Mouse (Mus musculus): ENCODE results near the gene Mafk.

DNA sequence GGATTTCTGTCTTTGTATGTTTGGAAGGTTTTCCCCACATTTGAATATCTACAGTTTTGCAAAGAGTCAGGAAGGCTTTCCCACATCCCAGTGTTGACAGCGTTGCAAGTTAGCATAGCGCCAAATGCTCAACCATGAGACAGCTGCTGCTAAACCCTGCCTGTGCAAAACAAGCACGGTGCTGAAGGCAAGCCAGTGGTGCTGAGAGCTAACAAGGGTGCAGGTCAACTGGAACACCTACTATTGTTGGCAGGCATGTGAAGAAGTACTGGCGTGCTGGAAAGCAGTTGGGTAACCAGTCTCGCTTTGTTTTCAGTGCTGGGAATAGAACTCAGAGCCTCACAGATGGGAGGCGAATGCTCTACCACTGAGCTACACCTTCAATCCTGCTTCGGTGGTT is 44.4 kb downstream of the Mafk start:
- no peak for TF ChIP-seq CTCF (conservative IDR thresholded peaks at IDR 0.05; ENCODE audit: low read length)
- TF ChIP-seq NANOG (IDR thresholded peaks at IDR 0.05; ENCODE audit: borderline replicate concordance, low read length), result no peak
- no peak for TF ChIP-seq POU5F1 (IDR thresholded peaks at IDR 0.05; ENCODE audit: borderline replicate concordance, low read length)

Measured in E14TG2a.4 (cell line).